Mouse (Mus musculus) thymus, adult 2 months (tissue): ENCODE measurements around the gene Ttf1. TPM values are rescaled to one million over a fixed set of nuclear protein-coding genes. Genes with fewer than 3 reads are reported as not detected.

Source experiments
- DNase-seq: peaks from one replicate; pipeline ENCODE4 v3.0.0; 2021
- H3K27ac ChIP-seq: fragments of 200-500 bp; 2 replicates; pipeline ENCODE4 v1.5.1; 2012; ENCODE audit warnings: low read length, control low read depth; ENCODE audit not compliant: control insufficient read depth, insufficient read depth
- H3K27me3 ChIP-seq: fragments of 200-500 bp; 2 replicates; pipeline ENCODE4 v1.6.1; 2012; ENCODE audit warnings: mild to moderate bottlenecking, low read length, moderate library complexity, mixed read lengths; ENCODE audit not compliant: control insufficient read depth, insufficient read depth
- H3K36me3 ChIP-seq: fragments of 200-500 bp; 2 replicates; pipeline ENCODE4 v1.6.1; 2012; ENCODE audit warnings: mild to moderate bottlenecking, low read length, moderate library complexity; ENCODE audit not compliant: control insufficient read depth, insufficient read depth
- H3K4me1 ChIP-seq: fragments of 200-500 bp; replicated peaks from 2 replicates; pipeline ENCODE4 v1.6.1; 2012; ENCODE audit warnings: low read length; ENCODE audit not compliant: control insufficient read depth, insufficient read depth
- H3K4me3 ChIP-seq: fragments of 200-500 bp; 2 replicates; pipeline ENCODE4 v1.5.1; 2012; ENCODE audit warnings: mild to moderate bottlenecking, low read length, control low read depth, moderate library complexity; ENCODE audit not compliant: control insufficient read depth, insufficient read depth
- CTCF ChIP-seq: fragments of 200-500 bp; IDR thresholded peaks from 2 replicates; pipeline ENCODE4 v1.5.1; 2012; ENCODE audit warnings: mild to moderate bottlenecking, control low read depth, low read length, moderate library complexity, borderline replicate concordance; ENCODE audit not compliant: control insufficient read depth, poor library complexity, insufficient read depth; ENCODE audit errors: extremely low read depth
- POLR2A ChIP-seq: fragments of 200-500 bp; IDR thresholded peaks from 2 replicates; pipeline ENCODE4 v1.6.1; 2012; ENCODE audit warnings: mild to moderate bottlenecking, low read length, control low read depth, moderate library complexity; ENCODE audit not compliant: control insufficient read depth, poor library complexity, insufficient read depth; ENCODE audit errors: extremely low read depth
- WGBS: fragments of 180-500 bp; shearing (Covaris S2); methylation state at CpG from one replicate; pipeline ENCODE4 v1.1.7; 2018; 5-methylcytosine and 5-hydroxymethylcytosine counted together
- polyA plus RNA-seq: library from polyadenylated mRNA; depleted of rRNA; stranded (reverse); fragments of >200 nt; gene quantifications from 2 replicates; pipeline ENCODE4 v1.2.3, GENCODE M21; 2012

The Ttf1 gene
- polyA plus RNA-seq, 1 experiment: 12.2 TPM

DNA sequence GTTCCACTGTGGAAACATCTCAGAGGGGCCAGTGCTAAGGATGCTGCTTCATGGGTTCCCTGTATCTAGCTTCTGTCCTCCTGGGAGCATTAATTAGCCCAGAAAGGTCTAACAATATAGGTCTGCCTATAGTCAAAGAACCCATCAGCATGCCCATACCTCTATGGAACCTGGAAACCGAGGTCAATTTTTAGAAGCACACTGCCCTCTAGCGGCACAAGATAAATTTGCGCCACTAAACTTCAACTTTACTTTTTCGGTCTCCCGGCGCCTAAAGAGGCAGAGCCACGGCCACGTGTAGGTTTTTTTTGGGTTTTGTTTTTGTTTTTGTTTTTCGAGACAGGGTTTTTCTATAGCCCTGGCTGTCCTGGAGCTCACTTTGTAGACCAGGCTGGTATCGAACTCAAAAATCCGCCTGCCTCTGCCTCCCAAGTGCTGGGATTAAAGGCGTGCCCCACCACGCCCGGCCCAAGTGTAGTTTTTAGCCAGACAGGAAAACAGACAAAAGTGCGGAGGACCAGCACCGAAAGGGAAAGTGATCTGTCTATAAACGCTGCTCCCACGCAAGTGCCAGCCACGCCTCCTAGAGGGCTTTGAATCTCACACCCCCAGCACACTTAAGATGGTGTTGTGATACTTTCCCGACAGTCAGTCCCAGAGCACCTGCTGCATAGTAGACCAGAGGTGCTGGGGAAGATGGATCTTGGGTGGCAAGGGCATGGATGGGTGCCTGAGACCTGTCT, 6.1 kb upstream of the Ttf1 start:
- TF ChIP-seq POLR2A (no peak), CTCF (no peak)
- H3K27ac ChIP-seq: no peak overlapping the region
- no peaks in the 10 kb centered on the region for H3K36me3 ChIP-seq
- peak; percentile 65 for DNase-seq
- H3K4me3 ChIP-seq: peak overlapping the region; percentile 61
- H3K4me1 ChIP-seq: peaks cover 16% of the 10 kb centered on the region
- 2% methylated on average over 20 of the region's 20 CpGs for WGBS
- H3K27me3 ChIP-seq: no peaks in the 10 kb centered on the region

DNA sequence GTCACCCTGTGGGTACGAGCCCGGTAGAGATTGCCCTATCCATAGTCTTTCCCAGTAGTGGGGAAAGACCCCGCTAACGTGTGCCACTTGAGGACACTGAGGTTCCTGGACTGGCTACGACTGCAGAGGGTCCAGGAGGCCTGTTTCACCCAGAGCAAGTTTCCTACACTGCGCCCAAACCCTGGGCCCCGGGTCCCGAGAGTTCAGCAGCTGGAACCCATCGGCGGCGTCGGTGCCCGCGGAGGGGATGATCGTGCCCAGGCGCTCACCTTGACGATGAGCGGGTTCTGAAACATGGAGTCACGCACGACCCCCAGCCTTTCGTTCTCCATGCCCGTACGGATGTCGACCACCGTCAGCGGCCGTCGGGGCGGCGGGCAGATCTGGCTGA, 5.5 kb upstream of the Ttf1 start:
- Histone ChIP-seq H3K4me1 (peaks cover 14% of the 10 kb centered on the region), H3K27ac (no peak overlapping the region), H3K36me3 (no peaks in the 10 kb centered on the region), H3K4me3 (peak overlapping the region; percentile 61), H3K27me3 (no peaks in the 10 kb centered on the region)
- TF ChIP-seq CTCF (no peak), POLR2A (no peak)
- DNase-seq: no peak
- WGBS: 3% methylated on average over 30 of the region's 30 CpGs

DNA sequence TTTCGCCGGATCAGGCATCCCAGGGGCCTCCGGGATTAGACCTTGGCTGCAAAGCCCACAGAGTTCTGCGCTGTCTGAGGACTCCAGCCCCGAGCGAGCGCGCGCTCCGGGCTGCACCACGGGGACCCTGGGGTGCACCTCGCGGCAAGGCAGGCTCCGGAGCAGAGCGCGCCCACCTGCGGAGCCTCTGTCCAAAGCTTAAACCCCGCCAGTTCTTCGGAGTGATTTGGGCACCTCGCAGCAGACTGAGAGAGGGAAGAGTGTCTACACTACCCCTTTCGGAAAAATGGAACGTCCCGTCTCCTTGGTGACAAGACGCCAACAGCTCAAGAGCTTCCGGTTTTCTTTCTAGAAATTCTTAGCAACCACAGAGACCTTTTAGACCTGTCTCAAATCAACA, 5.1 kb upstream of the Ttf1 start, which contains the start of gene Cfap77:
TSS of gene Cfap77 (minus strand) at position 76 of the 400 bp plus-strand sequence.
- H3K27ac ChIP-seq: no peak within 1 kb of the TSS
- WGBS: 0% methylated on average over 25 of the region's 25 CpGs
- H3K4me1 ChIP-seq: peaks cover 14% of the 10 kb centered on the region
- peak within 1 kb of the TSS; percentile 61 for H3K4me3 ChIP-seq
- H3K27me3 ChIP-seq: no peaks in the 10 kb centered on the region
- no peaks in the 10 kb centered on the region for H3K36me3 ChIP-seq
- no peak for TF ChIP-seq POLR2A
- TF ChIP-seq CTCF: no peak
- peak; percentile 83 for DNase-seq

DNA sequence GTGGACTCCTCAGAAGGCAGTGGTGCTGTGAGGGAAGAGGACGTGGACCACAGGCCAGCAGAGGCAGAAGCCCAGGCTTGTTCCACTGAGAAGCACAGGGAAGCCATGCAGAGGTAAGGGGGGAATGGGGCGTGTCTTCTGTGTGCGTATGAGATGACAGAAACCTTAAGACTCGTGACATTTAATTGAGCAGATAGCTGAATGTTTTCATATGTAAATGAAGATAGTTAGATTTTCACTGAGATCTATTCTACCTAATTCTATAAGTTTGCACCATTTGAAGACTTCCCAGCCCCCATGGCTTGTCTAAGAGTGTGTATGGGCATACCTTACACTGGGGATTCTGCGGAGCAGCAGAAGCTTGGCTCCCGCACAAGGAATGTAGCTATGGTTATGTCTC, 5.7 kb downstream of the Ttf1 start:
- peaks cover 2% of the 10 kb centered on the region; the same call in 1 of the 2 replicates for H3K4me1 ChIP-seq
- no peaks in the 10 kb centered on the region for H3K27me3 ChIP-seq
- no peak overlapping the region for H3K4me3 ChIP-seq
- TF ChIP-seq POLR2A: no peak
- no peak for TF ChIP-seq CTCF
- WGBS: 89% methylated on average over 6 of the region's 6 CpGs
- peaks cover 24% of the 10 kb centered on the region; the same call in 1 of the 2 replicates for H3K36me3 ChIP-seq
- H3K27ac ChIP-seq: no peak overlapping the region
- DNase-seq: no peak

DNA sequence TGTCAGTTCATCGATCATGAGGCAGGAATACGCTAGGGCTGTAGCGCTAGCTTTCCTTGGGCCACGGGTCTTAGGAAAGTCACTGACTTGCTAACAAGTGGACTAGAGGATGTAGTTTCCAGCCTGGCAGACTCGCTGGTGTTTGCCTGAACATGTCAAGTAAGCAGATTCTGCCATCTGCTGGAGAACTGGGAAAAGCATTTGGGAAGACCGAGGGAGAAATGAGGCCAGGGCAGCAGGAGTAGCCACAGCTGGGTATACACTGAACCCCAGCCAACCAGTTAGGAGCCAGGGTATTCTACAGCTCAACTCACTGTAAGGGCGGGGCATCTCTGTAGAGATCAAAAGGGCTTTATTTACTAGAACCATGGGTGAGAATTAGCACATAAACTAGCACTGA, 6.3 kb downstream of the Ttf1 start:
- Histone ChIP-seq H3K4me1 (no peaks in the 10 kb centered on the region), H3K4me3 (no peak overlapping the region), H3K27ac (no peak overlapping the region), H3K36me3 (peaks cover 26% of the 10 kb centered on the region; the same call in 1 of the 2 replicates), H3K27me3 (no peaks in the 10 kb centered on the region)
- no peak for DNase-seq
- 91% methylated on average over 7 of the region's 7 CpGs for WGBS
- TF ChIP-seq POLR2A (no peak), CTCF (no peak)

DNA sequence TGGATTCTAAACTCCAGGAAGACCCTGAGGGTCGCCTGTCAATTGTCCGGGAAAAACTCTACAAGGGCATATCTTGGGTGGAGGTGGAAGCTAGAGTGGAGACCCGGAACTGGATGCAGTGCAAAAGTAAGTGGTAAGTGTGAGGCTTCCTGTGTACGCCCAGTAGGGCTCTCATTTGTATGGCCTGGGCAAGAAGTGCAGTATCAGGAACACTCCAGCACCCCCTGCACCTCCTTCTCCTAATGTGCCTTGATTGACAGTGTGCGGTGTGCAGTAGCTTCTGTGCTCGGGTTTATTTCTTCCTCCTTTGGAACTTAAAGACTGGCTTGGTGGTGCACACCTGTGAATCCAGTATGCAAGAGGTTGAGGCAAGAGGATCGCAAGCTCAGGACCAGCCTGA, 14.6 kb downstream of the Ttf1 start:
- Histone ChIP-seq H3K36me3 (peaks cover 63% of the 10 kb centered on the region), H3K27me3 (no peaks in the 10 kb centered on the region), H3K4me1 (no peaks in the 10 kb centered on the region), H3K4me3 (no peak overlapping the region), H3K27ac (no peak overlapping the region)
- WGBS: 95% methylated on average over 7 of the region's 7 CpGs
- TF ChIP-seq POLR2A (no peak), CTCF (no peak)
- no peak for DNase-seq
